Mouse (Mus musculus): Measurements from ENCODE around the gene Lrp8.

GRCm38 (mm10) chr4:107849621-107850020 is 47.6 kb downstream of the Lrp8 start:
- no peak for TF ChIP-seq EP300 (IDR thresholded peaks at IDR 0.05; ENCODE audit: low read depth)
- no peak for TF ChIP-seq CTCF (IDR thresholded peaks at IDR 0.05; ENCODE audit: low read depth)
